Mouse (Mus musculus) heart, postnatal 25 days (tissue): Measurements from ENCODE around the gene Golgb1. TPM values are rescaled to one million over a fixed set of nuclear protein-coding genes. Genes with fewer than 3 reads are reported as not detected.

ENCODE experiments used
- DNase-seq: peaks from one replicate; pipeline ENCODE4 v3.0.0; 2022; ENCODE audit warnings: low spot score
- intact Hi-C: fragments of 180-260 bp; cut with DNase I; formaldehyde crosslinking; loops from one replicate; pipeline ENCODE4 v1.15.1; 2025
- total RNA-seq, 2 experiments: library from RNA; stranded (reverse); gene quantifications; 2 replicates each; pipeline ENCODE4 v1.2.3; 2021

Gene Golgb1
- total RNA-seq, 2 experiments from 2014 or later, result 37.9 to 43.5 TPM

- intact Hi-C loops, result no loop called here
- no peak for DNase-seq
These were observed 60.1 kb downstream of the Golgb1 start, which contains the start of gene Hcls1 for GRCm38 (mm10) chr16:36934841-36935620. TSS of gene Hcls1 (plus strand) at chr16:36934983.

GRCm38 (mm10) chr16:36935814-36936213, 60.9 kb downstream of the Golgb1 start:
- intact Hi-C loops, result no loop called here

GRCm38 (mm10) chr16:36941137-36941727, 66.3 kb downstream of the Golgb1 start:
- DNase-seq, result peak; percentile 19
- intact Hi-C loops, result loop anchor here (2.0 kb wide), 1 partner anchor 72 kb away; no protein-coding TSS in a partner anchor

More at GRCm38 (mm10) chr16:36935814-36936213, 60.9 kb downstream of the Golgb1 start:
- DNase-seq, result no peak

GRCm38 (mm10) chr16:36941895-36942294, 67.0 kb downstream of the Golgb1 start:
- intact Hi-C loops, result loop anchor here (2.0 kb wide), 1 partner anchor 71 kb away; no protein-coding TSS in a partner anchor
- no peak for DNase-seq

- intact Hi-C loops, result no loop called here
- DNase-seq, result no peak
These were observed 68.7 kb downstream of the Golgb1 start for GRCm38 (mm10) chr16:36943591-36943990.

GRCm38 (mm10) chr16:36944895-36945424, 70.0 kb downstream of the Golgb1 start:
- DNase-seq, result peak; percentile 37
- intact Hi-C loops, result loop anchor here (5.0 kb wide), 1 partner anchor 42 kb away; no protein-coding TSS in a partner anchor

GRCm38 (mm10) chr16:36946459-36947159, 71.7 kb downstream of the Golgb1 start:
- intact Hi-C loops, result loop anchor here (5.0 kb wide), 1 partner anchor 41 kb away; no protein-coding TSS in a partner anchor
- no peak for DNase-seq

GRCm38 (mm10) chr16:36947646-36948197, 72.8 kb downstream of the Golgb1 start:
- no peak for DNase-seq
- intact Hi-C loops, result loop anchor here (5.0 kb wide), 1 partner anchor 40 kb away; no protein-coding TSS in a partner anchor

- intact Hi-C loops, result loop anchor here (5.0 kb wide), 1 partner anchor 38 kb away; no protein-coding TSS in a partner anchor
- DNase-seq, result no peak
These were observed 74.8 kb downstream of the Golgb1 start for GRCm38 (mm10) chr16:36949614-36950336.

GRCm38 (mm10) chr16:36951029-36951428, 76.1 kb downstream of the Golgb1 start:
- DNase-seq, result no peak

GRCm38 (mm10) chr16:36955106-36955505, 80.2 kb downstream of the Golgb1 start:
- no peak for DNase-seq
- intact Hi-C loops, result no loop called here

More at GRCm38 (mm10) chr16:36951029-36951428, 76.1 kb downstream of the Golgb1 start:
- intact Hi-C loops, result no loop called here

- DNase-seq, result no peak
- intact Hi-C loops, result no loop called here
These were observed 88.5 kb downstream of the Golgb1 start for GRCm38 (mm10) chr16:36963415-36963814.

GRCm38 (mm10) chr16:36979127-36979526, 104.2 kb downstream of the Golgb1 start:
- intact Hi-C loops, result no loop called here
- no peak for DNase-seq

Other genes starting within 250 kb of the Golgb1 start
- gene Cd86, start 209.1 kb upstream of the Golgb1 start, total RNA-seq, result 1 to 10 TPM; 1.4 to 1.6 TPM
- gene Ildr1, start 181.2 kb upstream of the Golgb1 start, total RNA-seq, result not detected
- 1 to 10 TPM; 1.6 TPM for gene Slc15a2, start 90.2 kb upstream of the Golgb1 start, total RNA-seq
- 10 to 100 TPM; 13.3 to 13.4 TPM for gene Iqcb1, start 46.8 kb upstream of the Golgb1 start, total RNA-seq
- under 1 TPM; 0.59 to 0.86 TPM for gene Eaf2, start 137 bp upstream of the Golgb1 start, total RNA-seq
- gene Hcls1, start 59.8 kb downstream of the Golgb1 start, total RNA-seq, result 1 to 10 TPM; 7.3 to 7.4 TPM
- gene Fbxo40, start 115.3 kb downstream of the Golgb1 start, total RNA-seq, result 100 to 1,000 TPM; 173 to 190 TPM
- 1 to 10 TPM; 1.9 to 2.2 TPM for gene Polq, start 136.6 kb downstream of the Golgb1 start, total RNA-seq